Mouse (Mus musculus) C2C12 (cell line): ENCODE results near the gene Kdr. TPM values are rescaled to one million over a fixed set of nuclear protein-coding genes. Genes with fewer than 3 reads are reported as not detected.

Experiments
- H3K27me3 ChIP-seq: one replicate; pipeline ENCODE4 v1.6.1; 2011; ENCODE audit not compliant: control insufficient read depth, insufficient read depth, insufficient read length
- H3K36me3 ChIP-seq: one replicate; pipeline ENCODE4 v1.6.1; 2011; ENCODE audit not compliant: control insufficient read depth, insufficient read depth
- H3K4me3 ChIP-seq: one replicate; pipeline ENCODE4 v1.5.1; 2011; ENCODE audit warnings: mild to moderate bottlenecking, control low read depth; ENCODE audit not compliant: poor library complexity, insufficient read depth, severe bottlenecking
- H3K79me2 ChIP-seq: one replicate; pipeline ENCODE4 v1.6.1; 2011; ENCODE audit not compliant: control insufficient read depth, insufficient read depth
- H3K79me3 ChIP-seq: one replicate; pipeline ENCODE4 v1.6.1; 2011; ENCODE audit warnings: low read depth, control low read depth
- H3ac ChIP-seq: one replicate; pipeline ENCODE3; 2011; ENCODE audit warnings: low read depth; ENCODE audit not compliant: control insufficient read depth, insufficient read length
- CEBPB ChIP-seq: IDR thresholded peaks from one replicate; pipeline ENCODE4 v1.6.1; 2011; ENCODE audit warnings: low read depth, mild to moderate bottlenecking, control low read depth, moderate library complexity
- CTCF ChIP-seq: IDR thresholded peaks from one replicate; pipeline ENCODE4 v1.5.1; 2011; ENCODE audit not compliant: control insufficient read depth, insufficient read depth, insufficient read length
- FOSL1 ChIP-seq: IDR thresholded peaks from one replicate; pipeline ENCODE4 v1.8.0; 2011; ENCODE audit warnings: mild to moderate bottlenecking, low read length; ENCODE audit not compliant: poor library complexity, insufficient read depth, severe bottlenecking
- MAX ChIP-seq: IDR thresholded peaks from one replicate; pipeline ENCODE4 v1.6.1; 2011; ENCODE audit warnings: mild to moderate bottlenecking, control low read depth
- MYOD1 ChIP-seq: IDR thresholded peaks from one replicate; pipeline ENCODE4 v1.6.1; 2011; ENCODE audit warnings: low read depth; ENCODE audit not compliant: control insufficient read depth, insufficient read length
- MYOG ChIP-seq: IDR thresholded peaks from one replicate; pipeline ENCODE4 v1.6.1; 2011; ENCODE audit not compliant: control insufficient read depth, insufficient read length; ENCODE audit errors: extremely low read depth
- USF1 ChIP-seq: IDR thresholded peaks from one replicate; pipeline ENCODE4 v1.6.1; 2011; ENCODE audit warnings: low read depth, mild to moderate bottlenecking, control low read depth, moderate library complexity
- polyA plus RNA-seq: library from polyadenylated mRNA; unstranded; fragments of >200 nt; fragmentation: generic; extraction: Trizol; gene quantifications from one replicate; pipeline ENCODE4 v1.2.1, GENCODE M21; 2012; ENCODE audit warnings: missing spikeins

Gene Kdr
- polyA plus RNA-seq, 1 experiment, result under 0.01 TPM

- no peak for TF ChIP-seq MAX
- no peak for TF ChIP-seq CEBPB
- no peaks in the 10 kb centered on the region for H3K36me3 ChIP-seq
- H3K79me2 ChIP-seq, result no peaks in the 10 kb centered on the region
- no peaks in the 10 kb centered on the region for H3K79me3 ChIP-seq
- no peak overlapping the region for H3K4me3 ChIP-seq
- H3ac ChIP-seq, result no peak overlapping the region
- peaks cover 24% of the 10 kb centered on the region for H3K27me3 ChIP-seq
Measured at GRCm38 (mm10) chr5:75980521-75981311, 2.5 kb upstream of the Kdr start.

DNA sequence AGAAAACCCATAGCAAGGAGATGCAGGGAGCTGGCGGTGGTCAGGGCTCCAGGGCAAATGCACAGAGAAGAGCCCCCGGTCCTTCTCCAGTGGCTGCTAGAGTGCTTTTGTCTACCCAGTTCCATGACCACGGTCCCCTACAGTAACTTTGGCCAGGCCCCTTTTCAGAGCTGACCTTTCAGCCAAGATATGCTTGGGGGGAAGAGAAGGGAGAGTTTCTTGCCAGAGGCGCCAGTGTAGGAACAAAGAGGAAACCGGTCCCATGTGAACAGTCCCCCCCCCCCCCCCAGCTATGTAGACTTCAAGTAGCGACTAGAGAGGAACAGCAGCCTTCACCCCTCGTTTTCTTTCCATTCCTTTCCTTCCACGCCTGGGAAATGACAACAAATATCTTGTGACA is 850 bp upstream of the Kdr start:
- no peaks in the 10 kb centered on the region for H3K79me3 ChIP-seq
- H3K27me3 ChIP-seq, result peaks cover 38% of the 10 kb centered on the region

GRCm38 (mm10) chr5:75977441-75978373 is 551 bp downstream of the Kdr start:
- Histone ChIP-seq H3K79me2 (no peaks in the 10 kb centered on the region), H3ac (no peak overlapping the region), H3K4me3 (no peak overlapping the region), H3K36me3 (no peaks in the 10 kb centered on the region), H3K79me3 (no peaks in the 10 kb centered on the region), H3K27me3 (peaks cover 42% of the 10 kb centered on the region)
- TF ChIP-seq MYOD1, result no peak
- TF ChIP-seq FOSL1, result no peak
- TF ChIP-seq USF1, result no peak
- TF ChIP-seq CEBPB, result no peak

More for the DNA sequence above, 850 bp upstream of the Kdr start:
- Histone ChIP-seq H3ac (no peak overlapping the region), H3K36me3 (no peaks in the 10 kb centered on the region), H3K4me3 (no peak overlapping the region), H3K79me2 (no peaks in the 10 kb centered on the region)
- no peak for TF ChIP-seq MAX
- TF ChIP-seq MYOD1, result no peak
- TF ChIP-seq MYOG, result no peak
- TF ChIP-seq USF1, result no peak
- no peak for TF ChIP-seq CTCF
- TF ChIP-seq FOSL1, result no peak
- TF ChIP-seq CEBPB, result no peak

- Histone ChIP-seq H3K27me3 (peaks cover 42% of the 10 kb centered on the region), H3K79me2 (no peaks in the 10 kb centered on the region), H3K36me3 (no peaks in the 10 kb centered on the region), H3K79me3 (no peaks in the 10 kb centered on the region), H3K4me3 (no peak overlapping the region), H3ac (no peak overlapping the region)
- TF ChIP-seq FOSL1 (no peak), MYOD1 (no peak), CEBPB (no peak), USF1 (no peak), MYOG (no peak), MAX (no peak), CTCF (no peak)
Measured at GRCm38 (mm10) chr5:75976696-75977095, 1.6 kb downstream of the Kdr start.

GRCm38 (mm10) chr5:75975398-75975797 is 2.9 kb downstream of the Kdr start:
- Histone ChIP-seq H3ac (no peak overlapping the region), H3K27me3 (peaks cover 44% of the 10 kb centered on the region), H3K79me3 (no peaks in the 10 kb centered on the region), H3K4me3 (no peak overlapping the region), H3K36me3 (no peaks in the 10 kb centered on the region), H3K79me2 (no peaks in the 10 kb centered on the region)
- no peak for TF ChIP-seq MYOG
- TF ChIP-seq CEBPB, result no peak
- TF ChIP-seq FOSL1, result no peak
- no peak for TF ChIP-seq CTCF

GRCm38 (mm10) chr5:75974543-75975130 is 3.6 kb downstream of the Kdr start:
- peaks cover 47% of the 10 kb centered on the region for H3K27me3 ChIP-seq
- TF ChIP-seq CTCF (no peak), USF1 (no peak), FOSL1 (no peak), CEBPB (no peak), MAX (no peak), MYOD1 (no peak), MYOG (no peak)
- no peaks in the 10 kb centered on the region for H3K36me3 ChIP-seq
- no peaks in the 10 kb centered on the region for H3K79me2 ChIP-seq
- no peaks in the 10 kb centered on the region for H3K79me3 ChIP-seq
- H3ac ChIP-seq, result no peak overlapping the region
- H3K4me3 ChIP-seq, result no peak overlapping the region
